Mouse (Mus musculus) hindbrain, postnatal 0 days (tissue): ENCODE measurements at regions not wholly inside any gene's neighbourhood (a gene's known extent, or its start where the extent isn't known, plus 50 kb on each side); places are given as distances from the start of the nearest gene placed in this dataset.
A peak's percentile ranks its signal among the peaks of the same experiment; 100 is the strongest.

Source experiments
- ATAC-seq: fragments of 200-750 bp; cut with Nextera tagmentation; 2 replicates; pipeline ENCODE4 v1.8.0; 2017; ENCODE audit warnings: mild to moderate bottlenecking, moderate TSS enrichment, moderate library complexity
- DNase-seq: peaks from one replicate; pipeline ENCODE4 v3.0.0-alpha.2; 2015; ENCODE audit warnings: low spot score
- H3K27ac ChIP-seq: fragments of 300-500 bp; sonication (generic); 2 replicates; pipeline ENCODE4 v1.5.1; 2014; ENCODE audit warnings: mild to moderate bottlenecking
- H3K27me3 ChIP-seq: fragments of 300-500 bp; sonication (generic); 2 replicates; pipeline ENCODE4 v1.6.1; 2014; ENCODE audit warnings: low read length, mixed read lengths; ENCODE audit not compliant: insufficient read depth
- H3K36me3 ChIP-seq: fragments of 300-500 bp; sonication (generic); 2 replicates; pipeline ENCODE4 v1.6.1; 2014; ENCODE audit warnings: low read length, mixed read lengths; ENCODE audit not compliant: insufficient read depth
- H3K4me1 ChIP-seq: fragments of 300-500 bp; sonication (generic); 2 replicates; pipeline ENCODE4 v1.6.1; 2014; ENCODE audit warnings: antibody characterized with exemption, low read length, mixed read lengths; ENCODE audit not compliant: insufficient read depth
- H3K4me2 ChIP-seq: fragments of 300-500 bp; sonication (generic); 2 replicates; pipeline ENCODE4 v1.6.1; 2014; ENCODE audit warnings: low read depth, mild to moderate bottlenecking, low read length, moderate library complexity, mixed read lengths
- H3K4me3 ChIP-seq: fragments of 300-500 bp; sonication (generic); 2 replicates; pipeline ENCODE4 v1.5.1; 2014; ENCODE audit warnings: low read length
- H3K9ac ChIP-seq: fragments of 300-500 bp; sonication (generic); replicated peaks from 2 replicates; pipeline ENCODE4 v1.6.1; 2014; ENCODE audit warnings: mild to moderate bottlenecking, low read length, moderate library complexity, mixed read lengths
- H3K9me3 ChIP-seq: fragments of 300-500 bp; sonication (generic); 2 replicates; pipeline ENCODE4 v1.6.1; 2016; ENCODE audit warnings: low read length, mixed read lengths
- CTCF ChIP-seq: IDR thresholded peaks from 2 replicates; pipeline ENCODE4 v1.5.1; 2016; ENCODE audit warnings: antibody characterized with exemption, control low read depth, low read depth
- WGBS: fragments of 180-500 bp; shearing (Covaris S2); extraction: QIAGEN DNeasy Blood & Tissue Kit; methylation state at CpG from one replicate; pipeline ENCODE4 v1.1.7; 2014; 5-methylcytosine and 5-hydroxymethylcytosine counted together

- Histone ChIP-seq H3K27ac (no peak overlapping the region), H3K4me1 (no peaks in the 10 kb centered on the region), H3K9me3 (no peaks in the 10 kb centered on the region), H3K36me3 (no peaks in the 10 kb centered on the region), H3K4me2 (no peak overlapping the region), H3K9ac (no peak overlapping the region), H3K4me3 (no peak overlapping the region), H3K27me3 (no peaks in the 10 kb centered on the region)
- WGBS: 67% methylated on average over 3 of the region's 3 CpGs
- DNase-seq (no peak), ATAC-seq (no peak)
- TF ChIP-seq CTCF: no peak
These were observed 516.7 kb upstream of the 2610301B20Rik start for GRCm38 (mm10) chr4:10357572-10357971.

DNA sequence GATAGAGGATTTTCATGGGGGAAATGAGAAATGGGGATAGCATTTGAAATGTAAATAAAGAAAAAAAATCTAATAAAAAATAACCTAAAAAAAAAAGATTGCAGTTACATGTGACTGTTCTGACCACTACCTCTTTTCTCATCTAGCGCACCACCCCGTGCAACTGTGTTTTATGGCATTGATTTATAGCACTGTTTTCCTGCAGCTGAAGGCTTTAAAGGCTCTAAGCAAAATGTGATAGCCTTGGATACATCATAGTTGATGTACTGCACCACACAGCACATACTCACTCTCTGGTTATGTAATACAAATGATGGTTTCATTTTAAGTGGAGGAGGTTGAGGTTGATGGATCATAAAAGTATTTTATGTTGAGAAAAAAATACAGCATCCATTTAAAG is 484.5 kb upstream of the 2610301B20Rik start:
- no peak for ATAC-seq
- no peak overlapping the region for H3K27ac ChIP-seq
- TF ChIP-seq CTCF: no peak

DNA sequence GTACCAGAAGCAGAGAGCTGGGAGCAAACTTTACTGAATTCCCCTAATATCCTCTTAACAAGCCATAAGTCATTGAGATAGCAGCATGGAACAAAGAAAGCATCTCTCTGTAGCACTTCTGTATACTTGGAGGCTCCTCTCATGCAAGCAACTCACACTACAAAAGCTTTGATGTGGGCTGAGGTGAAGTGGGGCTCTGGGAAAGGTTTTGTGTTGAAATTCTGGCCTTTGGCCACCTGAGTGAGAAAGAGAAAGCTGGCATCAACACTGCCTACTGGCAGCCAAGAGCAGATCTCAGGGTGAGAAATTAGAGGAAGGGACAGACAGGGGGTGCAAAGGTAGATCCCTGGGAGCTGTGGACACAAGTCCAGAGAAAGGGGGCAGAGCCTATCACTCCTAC is 477.0 kb upstream of the 2610301B20Rik start:
- no peak overlapping the region for H3K4me2 ChIP-seq

More for the DNA sequence above, 484.5 kb upstream of the 2610301B20Rik start:
- WGBS: 91% methylated on average over 2 of the region's 2 CpGs
- H3K9ac ChIP-seq: no peak overlapping the region
- no peak for DNase-seq
- no peak overlapping the region for H3K4me3 ChIP-seq
- no peaks in the 10 kb centered on the region for H3K36me3 ChIP-seq
- no peaks in the 10 kb centered on the region for H3K27me3 ChIP-seq
- no peaks in the 10 kb centered on the region for H3K9me3 ChIP-seq
- no peak overlapping the region for H3K4me2 ChIP-seq
- no peaks in the 10 kb centered on the region for H3K4me1 ChIP-seq

GRCm38 (mm10) chr4:10398075-10398474 is 476.2 kb upstream of the 2610301B20Rik start:
- 86% methylated on average over 2 of the region's 2 CpGs for WGBS
- ATAC-seq (no peak), DNase-seq (no peak)
- Histone ChIP-seq H3K36me3 (no peaks in the 10 kb centered on the region), H3K27ac (no peak overlapping the region), H3K4me1 (no peaks in the 10 kb centered on the region), H3K27me3 (no peaks in the 10 kb centered on the region), H3K9me3 (no peaks in the 10 kb centered on the region), H3K9ac (no peak overlapping the region), H3K4me3 (no peak overlapping the region), H3K4me2 (no peak overlapping the region)
- no peak for TF ChIP-seq CTCF

More for the DNA sequence above, 477.0 kb upstream of the 2610301B20Rik start:
- Histone ChIP-seq H3K27me3 (no peaks in the 10 kb centered on the region), H3K9me3 (no peaks in the 10 kb centered on the region), H3K4me3 (no peak overlapping the region), H3K36me3 (no peaks in the 10 kb centered on the region), H3K27ac (no peak overlapping the region), H3K9ac (no peak overlapping the region), H3K4me1 (no peaks in the 10 kb centered on the region)
- ATAC-seq: no peak
- no peak for DNase-seq
- TF ChIP-seq CTCF: no peak

- no peak for TF ChIP-seq CTCF
- H3K36me3 ChIP-seq: no peaks in the 10 kb centered on the region
- 26% methylated on average over 1 of the region's 1 CpGs for WGBS
- H3K27me3 ChIP-seq: no peaks in the 10 kb centered on the region
- DNase-seq (no peak), ATAC-seq (no peak)
- H3K9ac ChIP-seq: no peak overlapping the region
- H3K27ac ChIP-seq: no peak overlapping the region
- no peaks in the 10 kb centered on the region for H3K9me3 ChIP-seq
- no peaks in the 10 kb centered on the region for H3K4me1 ChIP-seq
- H3K4me2 ChIP-seq: no peak overlapping the region
- no peak overlapping the region for H3K4me3 ChIP-seq
These were observed 474.6 kb upstream of the 2610301B20Rik start for GRCm38 (mm10) chr4:10399649-10400048.

DNA sequence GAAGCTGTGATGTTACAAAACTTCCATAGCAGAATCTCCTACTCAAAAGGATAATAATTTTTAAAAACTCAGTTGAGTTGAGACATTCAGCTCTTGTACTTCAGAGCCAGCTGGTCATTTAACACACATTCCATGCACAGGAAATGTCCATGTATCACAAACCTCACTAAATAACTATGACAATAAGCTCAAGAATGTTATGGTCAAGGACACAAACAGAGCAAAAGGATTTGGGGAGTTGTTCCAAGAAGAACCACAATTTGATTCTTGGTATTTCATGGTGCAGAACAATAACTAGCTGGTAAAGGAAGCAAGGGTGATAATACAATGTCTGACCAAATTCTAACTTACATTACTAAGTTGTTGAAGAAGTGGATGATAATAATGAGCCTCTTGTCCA is 471.4 kb upstream of the 2610301B20Rik start:
- Histone ChIP-seq H3K27me3 (no peaks in the 10 kb centered on the region), H3K36me3 (no peaks in the 10 kb centered on the region), H3K27ac (no peak overlapping the region), H3K9me3 (no peaks in the 10 kb centered on the region), H3K4me2 (no peak overlapping the region), H3K4me3 (no peak overlapping the region), H3K9ac (no peak overlapping the region), H3K4me1 (no peaks in the 10 kb centered on the region)
- no peak for TF ChIP-seq CTCF
- DNase-seq: no peak
- ATAC-seq: no peak

- Histone ChIP-seq H3K4me2 (no peak overlapping the region), H3K4me1 (no peaks in the 10 kb centered on the region), H3K9ac (no peak overlapping the region), H3K27ac (no peak overlapping the region), H3K9me3 (no peaks in the 10 kb centered on the region), H3K4me3 (no peak overlapping the region), H3K36me3 (no peaks in the 10 kb centered on the region), H3K27me3 (no peaks in the 10 kb centered on the region)
- 64% methylated on average over 5 of the region's 5 CpGs for WGBS
- no peak for DNase-seq
- ATAC-seq: no peak
- TF ChIP-seq CTCF: no peak
These were observed 469.9 kb upstream of the 2610301B20Rik start for GRCm38 (mm10) chr4:10404438-10404837.

DNA sequence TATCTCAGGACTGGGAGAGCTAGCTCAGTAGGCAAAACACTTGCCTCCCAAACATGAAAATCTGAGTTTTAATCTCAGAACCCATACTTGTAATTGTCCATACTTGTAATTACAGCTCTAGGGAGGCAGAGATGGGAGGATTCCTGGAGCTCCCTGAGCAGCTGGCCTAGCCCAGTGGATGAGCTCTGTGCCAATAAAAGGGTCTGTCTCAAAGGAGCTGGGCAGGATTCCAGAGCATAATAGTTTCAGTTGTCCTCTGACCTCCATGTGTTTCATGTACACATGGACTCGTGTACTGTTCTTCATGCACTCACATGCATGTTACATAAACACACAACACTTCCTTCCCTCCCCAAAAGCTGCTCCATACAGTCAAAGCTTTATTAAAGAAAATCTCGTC is 469.2 kb upstream of the 2610301B20Rik start:
- no peaks in the 10 kb centered on the region for H3K4me1 ChIP-seq
- no peak overlapping the region for H3K9ac ChIP-seq
- DNase-seq: peak; percentile 12
- no peak overlapping the region for H3K27ac ChIP-seq
- no peak overlapping the region for H3K4me3 ChIP-seq
- WGBS: 65% methylated on average over 2 of the region's 2 CpGs
- ATAC-seq: no peak
- H3K36me3 ChIP-seq: no peaks in the 10 kb centered on the region
- no peaks in the 10 kb centered on the region for H3K9me3 ChIP-seq
- H3K27me3 ChIP-seq: no peaks in the 10 kb centered on the region
- H3K4me2 ChIP-seq: no peak overlapping the region
- no peak for TF ChIP-seq CTCF
